Mouse (Mus musculus): Measurements from ENCODE around the gene Pcbp3. TPM values are rescaled to one million over a fixed set of nuclear protein-coding genes. Genes with fewer than 3 reads are reported as not detected.

Pcbp3 gene
- 30.7 and 34.9 TPM in 2 replicates for polyA plus RNA-seq (2015; fragmentation: Nextera tagmentation; extraction: Ambion mirVana)

GRCm38 (mm10) chr10:76961790-76962489 is at the start of gene Pcbp3:
Gene Pcbp3, minus strand, starts transcription at chr10:76961887.
- H3K4me3 ChIP-seq (ENCODE audit: low read length): peak within 1 kb of the TSS; percentile 68
- peak within 1 kb of the TSS; percentile 85 for H3K9ac ChIP-seq (ENCODE audit: low read length)
- no peaks in the 10 kb centered on the region for H3K36me3 ChIP-seq (ENCODE audit: control insufficient read depth, insufficient read depth, low read length)
- H3K27ac ChIP-seq (ENCODE audit: low read length): no peak within 1 kb of the TSS
- no peaks in the 10 kb centered on the region for H3K27me3 ChIP-seq (ENCODE audit: control insufficient read depth, insufficient read depth, low read depth, low read length)
- peak; percentile 99 for ATAC-seq (ENCODE audit: low read depth)
- no peaks in the 10 kb centered on the region for H3K9me3 ChIP-seq (ENCODE audit: control insufficient read depth, low read length)
- WGBS: 2% methylated on average over 53 of the region's 62 CpGs
- H3K4me2 ChIP-seq (ENCODE audit: low read depth, low read length): peak within 1 kb of the TSS; percentile 100
- H3K4me1 ChIP-seq (replicated peaks; ENCODE audit: control insufficient read depth, insufficient read depth, low read length): peaks cover 15% of the 10 kb centered on the region

DNA sequence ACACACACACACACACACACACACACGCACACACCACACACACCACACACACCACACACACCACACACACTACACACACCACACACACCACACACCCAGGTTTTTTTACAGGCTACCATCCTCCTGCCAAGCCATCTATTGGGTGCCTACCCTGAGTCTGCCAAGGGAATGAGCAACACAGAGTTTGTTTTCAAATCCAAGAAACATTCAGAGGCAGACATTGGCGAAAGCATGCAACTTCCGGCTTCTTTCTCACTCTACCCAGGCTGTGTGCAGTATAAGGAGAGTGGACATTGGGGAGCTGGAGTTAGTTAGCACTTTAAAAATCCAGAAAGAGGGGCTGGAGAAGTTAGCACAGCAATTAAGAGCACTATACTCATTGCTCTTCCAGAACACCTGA is 47.0 kb upstream of the Pcbp3 start:
- Histone ChIP-seq H3K27ac (ENCODE audit: low read length) (no peak overlapping the region), H3K4me3 (ENCODE audit: low read length) (no peak overlapping the region), H3K27me3 (ENCODE audit: control insufficient read depth, insufficient read depth, low read depth, low read length) (no peaks in the 10 kb centered on the region), H3K4me2 (ENCODE audit: low read depth, low read length) (no peak overlapping the region), H3K9me3 (ENCODE audit: control insufficient read depth, low read length) (no peaks in the 10 kb centered on the region), H3K36me3 (ENCODE audit: control insufficient read depth, insufficient read depth, low read length) (no peaks in the 10 kb centered on the region), H3K9ac (ENCODE audit: low read length) (no peak overlapping the region), H3K4me1 (replicated peaks; ENCODE audit: control insufficient read depth, insufficient read depth, low read length) (no peaks in the 10 kb centered on the region; the same call in 1 of the 2 replicates)
- ATAC-seq (ENCODE audit: low read depth): no peak
- WGBS: 79% methylated on average over 3 of the region's 3 CpGs

GRCm38 (mm10) chr10:77008109-77008561 is 46.4 kb upstream of the Pcbp3 start:
- Histone ChIP-seq H3K4me1 (replicated peaks; ENCODE audit: control insufficient read depth, insufficient read depth, low read length) (no peaks in the 10 kb centered on the region; the same call in 1 of the 2 replicates), H3K27ac (ENCODE audit: low read length) (no peak overlapping the region), H3K9ac (ENCODE audit: low read length) (no peak overlapping the region), H3K27me3 (ENCODE audit: control insufficient read depth, insufficient read depth, low read depth, low read length) (no peaks in the 10 kb centered on the region), H3K9me3 (ENCODE audit: control insufficient read depth, low read length) (no peaks in the 10 kb centered on the region), H3K4me3 (ENCODE audit: low read length) (no peak overlapping the region), H3K4me2 (ENCODE audit: low read depth, low read length) (no peak overlapping the region), H3K36me3 (ENCODE audit: control insufficient read depth, insufficient read depth, low read length) (no peaks in the 10 kb centered on the region)
- ATAC-seq (ENCODE audit: low read depth): peak; percentile 12; the same call in 1 of the 2 replicates
- 31% methylated on average over 9 of the region's 9 CpGs for WGBS

- H3K27me3 ChIP-seq (ENCODE audit: control insufficient read depth, insufficient read depth, low read depth, low read length): no peaks in the 10 kb centered on the region
- no peaks in the 10 kb centered on the region; the same call in 1 of the 2 replicates for H3K4me1 ChIP-seq (replicated peaks; ENCODE audit: control insufficient read depth, insufficient read depth, low read length)
- no peaks in the 10 kb centered on the region for H3K36me3 ChIP-seq (ENCODE audit: control insufficient read depth, insufficient read depth, low read length)
- H3K4me2 ChIP-seq (ENCODE audit: low read depth, low read length): no peak overlapping the region
- H3K9ac ChIP-seq (ENCODE audit: low read length): no peak overlapping the region
- no peak for ATAC-seq (ENCODE audit: low read depth)
- H3K4me3 ChIP-seq (ENCODE audit: low read length): no peak overlapping the region
- no peaks in the 10 kb centered on the region for H3K9me3 ChIP-seq (ENCODE audit: control insufficient read depth, low read length)
- H3K27ac ChIP-seq (ENCODE audit: low read length): no peak overlapping the region
- WGBS: 35% methylated on average over 8 of the region's 8 CpGs
Measured at GRCm38 (mm10) chr10:77007433-77008108, 45.9 kb upstream of the Pcbp3 start.

- H3K27ac ChIP-seq (ENCODE audit: low read length): no peak overlapping the region
- H3K4me1 ChIP-seq (replicated peaks; ENCODE audit: control insufficient read depth, insufficient read depth, low read length): no peaks in the 10 kb centered on the region; the same call in 1 of the 2 replicates
- 23% methylated on average over 7 of the region's 7 CpGs for WGBS
- H3K9ac ChIP-seq (ENCODE audit: low read length): no peak overlapping the region
- H3K4me3 ChIP-seq (ENCODE audit: low read length): no peak overlapping the region
- ATAC-seq (ENCODE audit: low read depth): no peak
- no peaks in the 10 kb centered on the region for H3K27me3 ChIP-seq (ENCODE audit: control insufficient read depth, insufficient read depth, low read depth, low read length)
- H3K9me3 ChIP-seq (ENCODE audit: control insufficient read depth, low read length): peaks cover 4% of the 10 kb centered on the region; the same call in 1 of the 2 replicates
- H3K36me3 ChIP-seq (ENCODE audit: control insufficient read depth, insufficient read depth, low read length): no peaks in the 10 kb centered on the region
- H3K4me2 ChIP-seq (ENCODE audit: low read depth, low read length): no peak overlapping the region
Measured at GRCm38 (mm10) chr10:77004936-77005335, 43.2 kb upstream of the Pcbp3 start.

- peaks cover 8% of the 10 kb centered on the region; the same call in 1 of the 2 replicates for H3K4me1 ChIP-seq (replicated peaks; ENCODE audit: control insufficient read depth, insufficient read depth, low read length)
- peak; percentile 84 for ATAC-seq (ENCODE audit: low read depth)
- H3K4me3 ChIP-seq (ENCODE audit: low read length): no peak overlapping the region
- no peak overlapping the region for H3K9ac ChIP-seq (ENCODE audit: low read length)
- peaks cover 4% of the 10 kb centered on the region; the same call in 1 of the 2 replicates for H3K9me3 ChIP-seq (ENCODE audit: control insufficient read depth, low read length)
- H3K27ac ChIP-seq (ENCODE audit: low read length): no peak overlapping the region
- no peaks in the 10 kb centered on the region for H3K27me3 ChIP-seq (ENCODE audit: control insufficient read depth, insufficient read depth, low read depth, low read length)
- no peaks in the 10 kb centered on the region for H3K36me3 ChIP-seq (ENCODE audit: control insufficient read depth, insufficient read depth, low read length)
- 31% methylated on average over 17 of the region's 17 CpGs for WGBS
- 0 out of 2 replicates have a peak overlapping the region, but pooled peaks have one; percentile 4 for H3K4me2 ChIP-seq (ENCODE audit: low read depth, low read length)
Measured at GRCm38 (mm10) chr10:76997759-76998513, 36.2 kb upstream of the Pcbp3 start.

DNA sequence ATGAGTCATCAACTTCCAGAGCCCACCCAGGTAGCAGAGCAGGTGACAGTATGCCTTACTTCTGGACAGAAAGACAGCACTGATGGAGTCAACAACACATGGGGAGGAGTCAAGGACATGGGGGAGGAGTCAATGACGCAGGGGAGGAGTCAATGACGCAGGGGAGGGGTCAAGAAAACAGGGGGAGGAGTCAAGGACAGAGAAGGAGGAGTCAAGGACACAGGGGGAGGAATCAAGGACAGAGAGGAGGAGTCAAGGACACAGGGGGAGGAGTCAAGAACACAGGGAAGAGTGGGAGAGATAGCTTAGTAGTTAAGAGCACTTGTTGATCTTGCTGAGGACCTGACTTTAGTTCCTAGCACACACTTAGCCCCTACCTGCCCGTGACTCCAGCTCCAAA is 30.8 kb upstream of the Pcbp3 start:
- WGBS: 48% methylated on average over 3 of the region's 3 CpGs
- Histone ChIP-seq H3K4me3 (ENCODE audit: low read length) (no peak overlapping the region), H3K9me3 (ENCODE audit: control insufficient read depth, low read length) (no peaks in the 10 kb centered on the region), H3K27ac (ENCODE audit: low read length) (no peak overlapping the region), H3K36me3 (ENCODE audit: control insufficient read depth, insufficient read depth, low read length) (no peaks in the 10 kb centered on the region), H3K27me3 (ENCODE audit: control insufficient read depth, insufficient read depth, low read depth, low read length) (no peaks in the 10 kb centered on the region), H3K4me2 (ENCODE audit: low read depth, low read length) (no peak overlapping the region), H3K4me1 (replicated peaks; ENCODE audit: control insufficient read depth, insufficient read depth, low read length) (peaks cover 3% of the 10 kb centered on the region; the same call in 1 of the 2 replicates), H3K9ac (ENCODE audit: low read length) (no peak overlapping the region)
- no peak for ATAC-seq (ENCODE audit: low read depth)

GRCm38 (mm10) chr10:76988586-76988985 is 26.9 kb upstream of the Pcbp3 start:
- 0 out of 2 replicates have a peak, but pooled peaks cover 3% of the 10 kb centered on the region for H3K4me1 ChIP-seq (replicated peaks; ENCODE audit: control insufficient read depth, insufficient read depth, low read length)
- no peak overlapping the region for H3K9ac ChIP-seq (ENCODE audit: low read length)
- no peaks in the 10 kb centered on the region for H3K9me3 ChIP-seq (ENCODE audit: control insufficient read depth, low read length)
- WGBS: 84% methylated on average over 5 of the region's 5 CpGs
- no peak for ATAC-seq (ENCODE audit: low read depth)
- no peak overlapping the region for H3K4me3 ChIP-seq (ENCODE audit: low read length)
- no peak overlapping the region for H3K4me2 ChIP-seq (ENCODE audit: low read depth, low read length)
- H3K27me3 ChIP-seq (ENCODE audit: control insufficient read depth, insufficient read depth, low read depth, low read length): no peaks in the 10 kb centered on the region
- H3K27ac ChIP-seq (ENCODE audit: low read length): no peak overlapping the region
- no peaks in the 10 kb centered on the region for H3K36me3 ChIP-seq (ENCODE audit: control insufficient read depth, insufficient read depth, low read length)

DNA sequence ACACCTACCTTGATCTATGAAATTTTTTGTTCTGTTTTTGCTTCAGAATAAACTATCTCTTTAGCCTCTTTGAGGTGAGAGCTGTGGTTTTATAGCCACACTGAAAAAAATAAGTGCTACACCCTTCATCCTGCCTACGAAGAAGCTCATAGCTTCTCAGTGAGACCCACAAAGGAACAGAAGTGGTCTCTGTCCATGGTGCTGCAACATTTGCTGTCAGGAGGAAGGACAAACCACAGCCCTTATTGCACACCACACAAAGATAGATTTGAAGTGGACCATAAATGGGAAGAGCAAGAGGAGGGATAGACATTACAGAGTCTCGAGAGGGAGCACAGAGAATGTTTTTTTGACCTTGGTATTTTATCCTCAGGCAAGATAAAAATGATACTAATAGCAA is 16.4 kb upstream of the Pcbp3 start:
- Histone ChIP-seq H3K9ac (ENCODE audit: low read length) (no peak overlapping the region), H3K36me3 (ENCODE audit: control insufficient read depth, insufficient read depth, low read length) (no peaks in the 10 kb centered on the region), H3K27ac (ENCODE audit: low read length) (no peak overlapping the region), H3K4me3 (ENCODE audit: low read length) (no peak overlapping the region), H3K4me1 (replicated peaks; ENCODE audit: control insufficient read depth, insufficient read depth, low read length) (no peaks in the 10 kb centered on the region; the same call in 1 of the 2 replicates), H3K4me2 (ENCODE audit: low read depth, low read length) (no peak overlapping the region), H3K9me3 (ENCODE audit: control insufficient read depth, low read length) (peaks cover 2% of the 10 kb centered on the region; the same call in 1 of the 2 replicates), H3K27me3 (ENCODE audit: control insufficient read depth, insufficient read depth, low read depth, low read length) (no peaks in the 10 kb centered on the region)
- ATAC-seq (ENCODE audit: low read depth): no peak
- WGBS: 38% methylated on average over 2 of the region's 2 CpGs

Data from lung, embryonic 16.5 days (tissue).